ENCODE assay signal across 8 mouse cellular contexts in genomic region chr14:21822795-21823374, GRCm38 (mm10). TPM values are rescaled to one million over a fixed set of nuclear protein-coding genes. Genes with fewer than 3 reads are reported as not detected.
DNase-seq lines count a peak whose midpoint lies in the region; ATAC-seq lines count a peak whose summit lies in the region.

No protein-coding gene starts in this region.

- peak overlapping the region; percentile 80 for H3K27ac ChIP-seq in intestine, embryonic 14.5 days (ENCODE audit: low read depth)

- no peak overlapping the region for H3K9ac ChIP-seq in intestine, embryonic 14.5 days (ENCODE audit: low read length)

- H3K9me3 ChIP-seq in intestine, embryonic 14.5 days (ENCODE audit: control insufficient read depth, low read length), result no peaks in the 10 kb centered on the region

- peak; percentile 86 for DNase-seq in adipocyte (ENCODE audit: low spot score)
- peak; percentile 60 to 63 for DNase-seq in cerebellum, adult 18-20 months
- DNase-seq in gastrocnemius, postnatal 36 days, result peak; percentile 61 to 62
- DNase-seq in intestine, embryonic 14.5 days (ENCODE audit: low spot score), result peak; percentile 56
- DNase-seq in left cerebral cortex, adult 8-10 months (ENCODE audit: low spot score in 2 of 2), result peak; percentile 50 to 72
- peak; percentile 88 for DNase-seq in lung, postnatal 25 days (ENCODE audit: low spot score)
- peak; percentile 58 to 76 for DNase-seq in spleen, postnatal 10 days (ENCODE audit: low spot score in 2 of 2)
- DNase-seq in B cell, adult 2 months, result no peak

- peaks cover 17% of the 10 kb centered on the region for H3K4me1 ChIP-seq in intestine, embryonic 14.5 days (replicated peaks; ENCODE audit: control insufficient read depth, insufficient read depth, low read length)

- intact Hi-C loops in gastrocnemius, postnatal 36 days (cut with DNase I), result loop anchor here (5.0 kb wide), 1 partner anchor 1161 kb away; no protein-coding TSS in a partner anchor

- no peaks in the 10 kb centered on the region for H3K27me3 ChIP-seq in intestine, embryonic 14.5 days (replicated peaks; ENCODE audit: control insufficient read depth, insufficient read depth, low read length)

- 46% methylated on average over 7 of the region's 7 CpGs for WGBS in intestine, embryonic 14.5 days

- no peak overlapping the region for H3K4me3 ChIP-seq in intestine, embryonic 14.5 days (ENCODE audit: low read depth, low read length)

- no peaks in the 10 kb centered on the region for H3K36me3 ChIP-seq in intestine, embryonic 14.5 days (ENCODE audit: control insufficient read depth, insufficient read depth, low read length)

- ATAC-seq in intestine, embryonic 14.5 days (replicated peaks; ENCODE audit: low FRiP score, low TSS enrichment, low read depth), result no peak

- no peak overlapping the region for H3K4me2 ChIP-seq in intestine, embryonic 14.5 days (ENCODE audit: low read length)

RNA-seq across cellular contexts. Expression of gene Vdac2, which starts 2.2 kb away (rescaled TPM):
- 100 to 1,000 TPM; 278 to 305 TPM for total RNA-seq in gastrocnemius, postnatal 36 days (2021)
- 334 and 336 TPM in 2 replicates for polyA plus RNA-seq in intestine, embryonic 14.5 days (2014; fragmentation: Nextera tagmentation; extraction: Ambion mirVana)
- total RNA-seq in left cerebral cortex, adult 8-10 months (2022), result 100 to 1,000 TPM; 242 to 257 (median 249) TPM

RNA-seq across cellular contexts. Expression of gene Comtd1, which starts 25.9 kb away (rescaled TPM):
- total RNA-seq in gastrocnemius, postnatal 36 days (2021), result 10 to 100 TPM in 1 of 2 experiments, 1 to 10 TPM in 1; 6.9 to 10.4 TPM
- 47.4 and 47.6 TPM in 2 replicates for polyA plus RNA-seq in intestine, embryonic 14.5 days (2014; fragmentation: Nextera tagmentation; extraction: Ambion mirVana)
- 10 to 100 TPM; 23.8 to 32.8 (median 30.7) TPM for total RNA-seq in left cerebral cortex, adult 8-10 months (2022)

Comparison
In these comparisons a context has a peak if more than half of its experiments do, and no peak if none do; other contexts are left out.
1. DNase-seq: peak in adipocyte (single experiment), cerebellum, adult 18-20 months (2 of 2), gastrocnemius, postnatal 36 days (2 of 2), intestine, embryonic 14.5 days (single experiment), left cerebral cortex, adult 8-10 months (2 of 2), lung, postnatal 25 days (single experiment) and spleen, postnatal 10 days (2 of 2); none in B cell, adult 2 months (0 of 2).